Comparison of ENCODE assay signal across 11 mouse cellular contexts in the genomic region with DNA sequence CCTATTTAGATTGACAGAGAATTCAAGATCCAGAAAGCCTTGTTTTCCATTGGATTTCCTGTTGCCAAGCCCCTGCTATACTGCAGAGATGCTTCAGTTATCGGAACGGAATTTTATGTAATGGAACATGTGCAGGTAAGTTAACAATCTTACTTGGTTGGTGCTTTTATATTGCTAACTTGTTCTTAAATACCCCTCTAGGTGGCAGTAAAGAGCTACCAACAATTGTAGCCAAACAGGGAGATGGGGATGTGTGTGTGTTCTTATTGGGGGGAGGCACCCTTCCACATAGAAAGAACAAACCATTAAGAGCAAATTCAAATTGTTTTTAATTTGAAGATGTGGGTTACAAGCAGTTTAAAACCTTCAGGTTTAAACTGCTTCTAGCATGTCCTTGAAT. TPM values are rescaled to one million over a fixed set of nuclear protein-coding genes. Genes with fewer than 3 reads are reported as not detected.
A peak's percentile ranks its signal among the peaks of the same experiment; 100 is the strongest.
DNase-seq lines count a peak whose midpoint lies in the region; ATAC-seq and TF ChIP-seq lines count a peak whose summit lies in the region.
"Had no signal": no experiment of that assay in that cellular context is flagged by ENCODE, and none has a peak within 500 bp of the region (broad histone marks: within the 10 kb centered on the region; RNA-seq: fewer than 3 reads in every experiment).

No protein-coding gene starts in this region.

- H3K36me3 ChIP-seq in hindbrain, postnatal 0 days (ENCODE audit: insufficient read depth, low read length), result no peaks in the 10 kb centered on the region; the same call in 1 of the 2 replicates
- H3K36me3 ChIP-seq in hindbrain, embryonic 13.5 days, result no peaks in the 10 kb centered on the region
- H3K36me3 ChIP-seq: limb, embryonic 13.5 days had no signal

- peak; percentile 56 for DNase-seq in hindbrain, postnatal 0 days (ENCODE audit: low spot score)
- peak; percentile 31 for DNase-seq in CD4-positive helper T cell, adult 2 months (ENCODE audit: low read depth, low spot score)
- peak; percentile 32 for DNase-seq in MN1 (ENCODE audit: low spot score)
- peak; percentile 46 for DNase-seq in forelimb bud, embryonic 11.5 days (ENCODE audit: low read depth, low spot score)
- no peak for DNase-seq in right cerebral cortex, adult 2 months (ENCODE audit: low spot score in 2 of 2)
- DNase-seq in natural killer cell, adult 2 months (ENCODE audit: low spot score in 2 of 2), result no peak
- no peak for DNase-seq in layer of hippocampus, postnatal 10 days (ENCODE audit: low spot score in 2 of 2)
- DNase-seq: adrenal gland, adult 8-10 months; kidney, postnatal 36 days had no signal

- no peak overlapping the region for H3K4me2 ChIP-seq in hindbrain, postnatal 0 days (ENCODE audit: low read depth, low read length)
- H3K4me2 ChIP-seq in hindbrain, embryonic 13.5 days, result no peak overlapping the region
- H3K4me2 ChIP-seq: limb, embryonic 13.5 days had no signal

- H3K9me3 ChIP-seq in hindbrain, postnatal 0 days (ENCODE audit: low read length), result no peaks in the 10 kb centered on the region
- no peaks in the 10 kb centered on the region for H3K9me3 ChIP-seq in hindbrain, embryonic 13.5 days
- H3K9me3 ChIP-seq: limb, embryonic 13.5 days had no signal

- 69% methylated on average over 2 of the region's 2 CpGs for WGBS in hindbrain, postnatal 0 days
- WGBS in hindbrain, embryonic 13.5 days, result 61% methylated on average over 2 of the region's 2 CpGs

- peak; percentile 65 for TF ChIP-seq CTCF in hindbrain, postnatal 0 days (IDR thresholded peaks at IDR 0.05; ENCODE audit: low read depth)

- no peaks in the 10 kb centered on the region for H3K4me1 ChIP-seq in hindbrain, postnatal 0 days (ENCODE audit: insufficient read depth, low read length)
- H3K4me1 ChIP-seq in hindbrain, embryonic 13.5 days (replicated peaks), result no peaks in the 10 kb centered on the region
- H3K4me1 ChIP-seq: limb, embryonic 13.5 days had no signal

- no peak overlapping the region for H3K9ac ChIP-seq in hindbrain, postnatal 0 days (replicated peaks; ENCODE audit: low read length)
- no peak overlapping the region for H3K9ac ChIP-seq in hindbrain, embryonic 13.5 days
- H3K9ac ChIP-seq: limb, embryonic 13.5 days had no signal

- H3K27me3 ChIP-seq in hindbrain, postnatal 0 days (ENCODE audit: insufficient read depth, low read length), result no peaks in the 10 kb centered on the region
- H3K27me3 ChIP-seq in hindbrain, embryonic 13.5 days, result no peaks in the 10 kb centered on the region
- H3K27me3 ChIP-seq: limb, embryonic 13.5 days had no signal

- ATAC-seq in hindbrain, postnatal 0 days, result no peak
- ATAC-seq in hindbrain, embryonic 13.5 days (ENCODE audit: low FRiP score), result no peak

- H3K27ac ChIP-seq in hindbrain, postnatal 0 days, result no peak overlapping the region
- H3K27ac ChIP-seq in hindbrain, embryonic 13.5 days, result no peak overlapping the region
- H3K27ac ChIP-seq: limb, embryonic 13.5 days had no signal

- no peak overlapping the region for H3K4me3 ChIP-seq in hindbrain, postnatal 0 days (ENCODE audit: low read length)
- no peak overlapping the region for H3K4me3 ChIP-seq in hindbrain, embryonic 13.5 days
- H3K4me3 ChIP-seq: limb, embryonic 13.5 days had no signal

RNA-seq across cellular contexts. Expression of a gene that starts 12.6 kb away (rescaled TPM):
- 14.2 and 16.1 TPM in 2 replicates for total RNA-seq in hindbrain, postnatal 0 days (2014; rRNA removed)
- 6.5 and 7.4 TPM in 2 replicates for polyA plus RNA-seq in hindbrain, postnatal 0 days (2015; fragmentation: Nextera tagmentation; extraction: Ambion mirVana)
- 7.9 and 8.4 TPM in 2 replicates for polyA plus RNA-seq in hindbrain, embryonic 13.5 days (2015; fragmentation: Nextera tagmentation; extraction: Ambion mirVana)
- 10 to 100 TPM; 15.8 to 20.9 TPM for total RNA-seq in layer of hippocampus, postnatal 10 days (2021)

RNA-seq across cellular contexts. Expression of a gene that starts 12.9 kb away (rescaled TPM):
- 45.1 and 54.2 TPM in 2 replicates for total RNA-seq in hindbrain, postnatal 0 days (2014; rRNA removed)
- 68.2 and 71.7 TPM in 2 replicates for polyA plus RNA-seq in hindbrain, postnatal 0 days (2015; fragmentation: Nextera tagmentation; extraction: Ambion mirVana)
- polyA plus RNA-seq in hindbrain, embryonic 13.5 days (2015; fragmentation: Nextera tagmentation; extraction: Ambion mirVana), result 65.5 and 67.4 TPM in 2 replicates
- total RNA-seq in layer of hippocampus, postnatal 10 days (2021), result 10 to 100 TPM; 43.4 to 46.5 TPM

RNA-seq across cellular contexts. Expression of a gene that starts 35.3 kb away (rescaled TPM):
- total RNA-seq in hindbrain, postnatal 0 days (2014; rRNA removed), result not detected in 2 replicates
- polyA plus RNA-seq in hindbrain, postnatal 0 days (2015; fragmentation: Nextera tagmentation; extraction: Ambion mirVana), result not detected in 2 replicates
- not detected in 2 replicates for polyA plus RNA-seq in hindbrain, embryonic 13.5 days (2015; fragmentation: Nextera tagmentation; extraction: Ambion mirVana)
- total RNA-seq in layer of hippocampus, postnatal 10 days (2021), result not detected
- total RNA-seq: adrenal gland, adult 8-10 months had no signal
- polyA plus RNA-seq: limb, embryonic 13.5 days had no signal

RNA-seq across cellular contexts. Expression of a gene that starts 50.9 kb away (rescaled TPM):
- total RNA-seq in hindbrain, postnatal 0 days (2014; rRNA removed), result 0.54 and 1.3 TPM in 2 replicates
- 0.93 and 1.0 TPM in 2 replicates for polyA plus RNA-seq in hindbrain, postnatal 0 days (2015; fragmentation: Nextera tagmentation; extraction: Ambion mirVana)
- 0.47 and 0.69 TPM in 2 replicates for polyA plus RNA-seq in hindbrain, embryonic 13.5 days (2015; fragmentation: Nextera tagmentation; extraction: Ambion mirVana)
- under 1 TPM; 0.23 to 0.40 TPM for total RNA-seq in layer of hippocampus, postnatal 10 days (2021)

Comparison
In these comparisons a context has a peak if more than half of its experiments do, and no peak if none do; other contexts are left out.
1. DNase-seq: peak in hindbrain, postnatal 0 days (single experiment), CD4-positive helper T cell, adult 2 months (single experiment), MN1 (single experiment) and forelimb bud, embryonic 11.5 days (single experiment); none in right cerebral cortex, adult 2 months (0 of 2), natural killer cell, adult 2 months (0 of 2) and layer of hippocampus, postnatal 10 days (0 of 2).